Mouse (Mus musculus): ENCODE results near the gene Tango2. TPM values are rescaled to one million over a fixed set of nuclear protein-coding genes. Genes with fewer than 3 reads are reported as not detected.

Tango2 gene
- total RNA-seq, 1 experiment from 2014 or later, result 13.9 TPM

DNA sequence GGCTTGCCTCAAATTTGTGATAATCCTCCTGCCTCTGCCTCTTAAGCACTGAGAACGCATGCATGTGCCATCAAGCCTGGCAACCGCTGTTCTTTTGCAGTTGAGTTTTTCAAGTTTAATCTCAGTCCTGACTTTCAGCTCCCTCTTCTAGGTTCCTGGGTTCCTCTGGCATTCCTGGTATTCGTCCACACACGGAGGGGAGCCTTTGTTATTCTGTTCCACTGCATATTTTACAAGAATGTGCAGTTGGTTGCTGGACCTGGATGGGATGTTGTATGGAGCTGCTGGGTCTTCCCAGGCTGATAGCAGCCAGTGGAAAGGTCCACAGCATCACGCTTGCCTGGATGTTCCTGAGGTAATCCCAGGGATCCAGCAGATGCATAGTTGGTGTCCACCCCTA is 37.5 kb upstream of the Tango2 start:
- ATAC-seq (replicated peaks in 1 of 2; ENCODE audit: insufficient read depth in 1 of 2, low FRiP score in 2 of 2, low TSS enrichment in 1 of 2, low read depth in 1 of 2, poor library complexity in 2 of 2, severe bottlenecking in 2 of 2), result no peak

DNA sequence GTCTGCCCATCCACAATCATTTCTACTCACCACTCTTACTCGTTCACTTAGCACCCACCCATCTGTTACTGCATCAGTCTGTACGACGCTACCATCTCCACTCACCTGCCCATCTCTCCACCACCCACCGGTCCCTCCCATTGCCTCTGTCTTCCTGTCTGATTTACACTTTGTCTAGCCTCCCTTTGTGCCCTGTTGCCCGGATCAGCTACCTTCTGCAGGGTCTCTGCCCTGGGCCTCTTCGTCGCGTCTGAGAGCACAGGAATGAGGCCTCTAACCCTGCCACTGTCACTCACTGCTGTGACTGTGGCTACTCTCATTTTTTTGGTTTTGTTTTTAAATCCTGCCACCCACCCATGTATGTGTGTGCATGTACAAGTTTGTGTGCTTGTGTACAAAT is 36.8 kb upstream of the Tango2 start:
- ATAC-seq (replicated peaks in 1 of 2; ENCODE audit: insufficient read depth in 1 of 2, low FRiP score in 2 of 2, low TSS enrichment in 1 of 2, low read depth in 1 of 2, poor library complexity in 2 of 2, severe bottlenecking in 2 of 2), result no peak

GRCm38 (mm10) chr16:18384211-18384610 is 36.3 kb upstream of the Tango2 start:
- ATAC-seq (replicated peaks in 1 of 2; ENCODE audit: insufficient read depth in 1 of 2, low FRiP score in 2 of 2, low TSS enrichment in 1 of 2, low read depth in 1 of 2, poor library complexity in 2 of 2, severe bottlenecking in 2 of 2), result no peak

DNA sequence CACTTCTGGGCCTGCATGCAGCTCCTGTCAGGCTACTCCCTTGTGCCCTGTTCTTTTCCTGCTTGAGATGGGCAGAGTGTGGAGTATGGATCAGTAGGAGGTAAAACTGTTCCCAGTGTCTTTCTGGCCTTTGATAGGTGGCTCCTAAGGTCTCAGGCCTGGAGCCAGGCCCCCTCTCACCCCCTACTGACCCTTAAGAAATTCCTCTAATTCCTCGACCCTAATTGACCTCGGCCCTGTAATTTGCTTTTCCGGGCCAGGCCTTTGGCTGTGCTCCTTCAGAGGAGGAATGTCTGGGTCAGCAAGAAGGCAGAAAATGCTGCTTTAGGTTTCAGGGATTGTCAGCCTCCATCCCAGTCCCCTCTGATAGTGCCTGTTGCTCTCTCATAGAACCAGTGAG is 35.9 kb upstream of the Tango2 start:
- no peak for ATAC-seq (replicated peaks in 1 of 2; ENCODE audit: insufficient read depth in 1 of 2, low FRiP score in 2 of 2, low TSS enrichment in 1 of 2, low read depth in 1 of 2, poor library complexity in 2 of 2, severe bottlenecking in 2 of 2)

GRCm38 (mm10) chr16:18383045-18383726 is 35.3 kb upstream of the Tango2 start:
- no peak for ATAC-seq (replicated peaks in 1 of 2; ENCODE audit: insufficient read depth in 1 of 2, low FRiP score in 2 of 2, low TSS enrichment in 1 of 2, low read depth in 1 of 2, poor library complexity in 2 of 2, severe bottlenecking in 2 of 2)

- no peak for ATAC-seq (replicated peaks in 1 of 2; ENCODE audit: insufficient read depth in 1 of 2, low FRiP score in 2 of 2, low TSS enrichment in 1 of 2, low read depth in 1 of 2, poor library complexity in 2 of 2, severe bottlenecking in 2 of 2)
Measured at GRCm38 (mm10) chr16:18381621-18382258, 33.8 kb upstream of the Tango2 start.

DNA sequence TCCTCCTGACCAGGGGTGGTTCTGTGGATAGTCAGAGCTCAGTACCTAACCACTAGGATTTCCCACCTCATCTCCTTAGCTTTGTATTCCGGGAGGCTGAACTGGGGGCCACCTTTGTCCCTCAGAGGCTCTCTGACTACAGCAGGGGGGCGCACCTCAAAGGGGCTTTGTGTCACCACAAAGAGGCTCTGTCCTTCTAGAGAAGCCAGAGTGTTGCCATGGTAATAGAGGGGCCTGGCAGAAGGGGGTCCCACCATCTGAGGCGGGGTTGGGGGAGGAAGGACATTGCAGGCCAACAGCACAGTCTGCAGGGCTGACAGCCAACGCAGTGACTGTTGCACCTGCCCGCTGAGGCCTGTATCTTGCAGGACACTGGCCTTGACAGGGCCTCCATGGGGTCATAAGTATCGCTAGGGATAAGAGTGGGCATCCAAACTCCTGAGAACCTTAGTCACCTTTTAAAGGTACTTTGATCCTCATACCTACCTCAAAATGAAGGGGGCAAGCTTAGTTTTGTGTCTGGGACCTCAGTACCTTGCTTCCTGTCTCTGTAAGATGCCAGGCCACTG is 32.7 kb upstream of the Tango2 start:
- no peak for ATAC-seq (replicated peaks in 1 of 2; ENCODE audit: insufficient read depth in 1 of 2, low FRiP score in 2 of 2, low TSS enrichment in 1 of 2, low read depth in 1 of 2, poor library complexity in 2 of 2, severe bottlenecking in 2 of 2)

DNA sequence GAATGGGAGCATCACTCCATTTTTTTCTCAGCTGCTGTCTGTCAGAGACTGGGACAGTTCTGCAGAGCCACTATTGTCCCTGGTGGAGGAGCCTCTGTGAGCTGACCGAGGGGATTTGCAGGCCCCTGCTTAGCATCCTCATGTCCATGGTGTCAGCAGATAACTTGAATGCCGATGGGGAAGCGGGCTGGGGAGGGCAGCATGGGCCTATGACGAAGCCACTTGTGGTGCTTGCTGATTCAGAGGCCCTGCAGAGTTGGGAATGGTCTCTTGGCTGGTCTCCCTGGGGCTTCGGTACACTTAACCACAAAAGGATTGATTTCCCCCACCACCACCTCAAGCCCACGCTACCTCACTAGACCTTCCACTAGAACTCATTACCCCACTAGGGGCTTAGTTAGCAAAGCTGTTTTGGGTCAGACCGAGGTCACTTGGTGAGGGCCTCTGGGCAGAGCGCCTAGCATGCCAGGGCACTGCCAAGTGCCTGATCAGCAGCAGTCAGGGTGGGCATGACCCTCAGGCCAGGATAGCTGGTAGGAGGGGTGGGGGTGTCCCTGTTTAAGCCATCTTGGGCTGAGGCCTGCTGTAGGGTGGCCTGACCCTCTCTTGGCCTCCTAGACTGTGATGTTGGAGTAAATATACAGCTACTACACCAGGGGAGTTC is 31.6 kb upstream of the Tango2 start:
- ATAC-seq (replicated peaks in 1 of 2; ENCODE audit: insufficient read depth in 1 of 2, low FRiP score in 2 of 2, low TSS enrichment in 1 of 2, low read depth in 1 of 2, poor library complexity in 2 of 2, severe bottlenecking in 2 of 2), result no peak

DNA sequence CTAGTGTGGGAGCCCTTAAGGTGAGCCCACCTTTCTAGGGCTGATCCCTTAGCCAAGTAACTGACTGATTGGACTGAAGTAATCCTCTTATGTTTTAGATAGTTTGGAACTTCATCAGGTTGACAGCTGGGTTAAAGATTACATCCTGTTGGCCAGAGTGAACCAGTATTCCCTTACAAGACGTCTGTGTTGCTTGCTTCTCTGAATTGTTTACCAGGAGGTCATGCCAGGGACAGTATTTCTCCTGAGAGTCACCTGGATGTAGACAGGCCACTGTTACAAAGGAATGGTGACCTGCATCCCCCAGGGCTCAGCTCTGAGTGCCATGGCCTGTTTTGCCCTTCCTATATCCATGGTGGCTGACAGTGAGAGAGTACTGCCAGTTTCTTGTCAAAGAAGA is 30.6 kb upstream of the Tango2 start:
- no peak for ATAC-seq (replicated peaks in 1 of 2; ENCODE audit: insufficient read depth in 1 of 2, low FRiP score in 2 of 2, low TSS enrichment in 1 of 2, low read depth in 1 of 2, poor library complexity in 2 of 2, severe bottlenecking in 2 of 2)

GRCm38 (mm10) chr16:18377203-18377602 is 29.3 kb upstream of the Tango2 start:
- ATAC-seq (replicated peaks in 1 of 2; ENCODE audit: insufficient read depth in 1 of 2, low FRiP score in 2 of 2, low TSS enrichment in 1 of 2, low read depth in 1 of 2, poor library complexity in 2 of 2, severe bottlenecking in 2 of 2), result no peak

GRCm38 (mm10) chr16:18376297-18376954 is 28.5 kb upstream of the Tango2 start:
- no peak for ATAC-seq (replicated peaks in 1 of 2; ENCODE audit: insufficient read depth in 1 of 2, low FRiP score in 2 of 2, low TSS enrichment in 1 of 2, low read depth in 1 of 2, poor library complexity in 2 of 2, severe bottlenecking in 2 of 2)

DNA sequence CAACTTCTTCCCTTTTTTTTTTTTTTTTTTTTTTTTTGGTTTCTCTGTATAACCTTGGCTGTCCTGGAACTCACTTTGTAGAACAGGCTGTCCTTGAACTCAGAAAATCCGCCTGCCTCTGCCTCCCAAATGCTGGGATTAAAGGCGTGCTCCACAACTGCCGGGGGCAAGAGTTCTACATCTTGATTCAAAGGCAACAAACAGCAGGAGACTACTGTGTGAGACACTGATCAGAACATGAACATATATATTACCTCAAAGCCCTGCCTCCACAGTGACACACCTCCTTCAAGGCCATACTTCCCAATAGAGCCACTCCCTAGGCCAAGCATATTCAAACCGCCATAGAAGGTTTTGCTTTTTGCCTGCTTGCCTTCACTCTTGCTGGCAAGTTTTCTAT is 25.7 kb upstream of the Tango2 start:
- no peak for ATAC-seq (replicated peaks in 1 of 2; ENCODE audit: insufficient read depth in 1 of 2, low FRiP score in 2 of 2, low TSS enrichment in 1 of 2, low read depth in 1 of 2, poor library complexity in 2 of 2, severe bottlenecking in 2 of 2)

GRCm38 (mm10) chr16:18370197-18370596 is 22.3 kb upstream of the Tango2 start:
- ATAC-seq (replicated peaks in 1 of 2; ENCODE audit: insufficient read depth in 1 of 2, low FRiP score in 2 of 2, low TSS enrichment in 1 of 2, low read depth in 1 of 2, poor library complexity in 2 of 2, severe bottlenecking in 2 of 2), result no peak

DNA sequence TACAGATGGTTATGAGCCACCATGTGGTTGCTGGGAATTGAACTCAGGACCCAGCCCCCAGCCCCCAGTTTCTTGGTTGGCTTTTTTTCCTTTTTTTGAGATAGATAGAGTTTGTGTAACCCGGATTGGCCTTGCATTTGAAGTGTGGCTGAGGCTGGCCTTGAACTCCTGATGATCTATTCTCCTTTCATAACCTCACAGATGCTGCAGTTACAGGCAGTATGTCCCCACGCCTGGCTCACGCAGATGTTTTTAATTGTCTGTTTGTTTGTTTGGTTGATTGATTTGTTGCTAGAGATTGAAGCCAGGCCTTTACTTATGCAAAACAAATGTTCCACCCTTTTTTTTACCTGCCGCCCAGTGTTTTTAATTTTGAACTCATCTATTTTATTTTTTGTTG is 18.9 kb upstream of the Tango2 start:
- ATAC-seq (replicated peaks in 1 of 2; ENCODE audit: insufficient read depth in 1 of 2, low FRiP score in 2 of 2, low TSS enrichment in 1 of 2, low read depth in 1 of 2, poor library complexity in 2 of 2, severe bottlenecking in 2 of 2), result no peak

- ATAC-seq (replicated peaks in 1 of 2; ENCODE audit: insufficient read depth in 1 of 2, low FRiP score in 2 of 2, low TSS enrichment in 1 of 2, low read depth in 1 of 2, poor library complexity in 2 of 2, severe bottlenecking in 2 of 2), result no peak
Measured at GRCm38 (mm10) chr16:18362948-18363347, 15.0 kb upstream of the Tango2 start.

DNA sequence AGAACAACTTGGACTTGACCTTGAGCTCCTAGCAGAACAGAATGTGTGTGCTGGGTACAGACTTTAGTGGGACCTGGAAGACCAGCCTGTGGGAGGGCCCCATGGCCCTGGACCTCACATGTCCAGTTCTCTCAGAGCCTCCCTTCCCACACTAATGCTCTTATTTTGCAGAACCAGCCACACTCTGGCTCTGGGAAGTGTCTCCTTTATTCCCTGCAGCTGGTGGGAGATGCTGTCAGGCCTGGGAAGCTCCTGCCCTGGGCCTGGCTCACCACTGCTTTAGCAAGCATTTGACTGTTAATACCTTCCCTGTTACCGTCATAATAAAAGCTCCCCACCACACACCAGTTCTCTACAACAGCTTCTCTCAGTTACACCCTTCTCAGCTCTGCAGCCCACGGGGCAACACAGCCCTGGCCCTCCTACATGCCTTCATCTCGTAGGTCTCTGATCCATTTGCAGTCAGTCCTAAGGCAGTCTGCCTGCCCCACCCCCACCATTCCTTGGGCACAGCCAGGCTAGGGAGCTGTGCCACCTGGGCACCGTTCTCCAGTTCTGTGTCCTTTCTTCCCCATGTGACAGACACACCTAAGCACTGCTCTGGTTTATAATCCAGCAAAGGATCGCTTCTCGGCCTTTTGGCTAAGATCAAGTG is 12.4 kb upstream of the Tango2 start:
- no peak for ATAC-seq (replicated peaks in 1 of 2; ENCODE audit: insufficient read depth in 1 of 2, low FRiP score in 2 of 2, low TSS enrichment in 1 of 2, low read depth in 1 of 2, poor library complexity in 2 of 2, severe bottlenecking in 2 of 2)

GRCm38 (mm10) chr16:18357977-18358376 is 10.1 kb upstream of the Tango2 start:
- no peak for ATAC-seq (replicated peaks in 1 of 2; ENCODE audit: insufficient read depth in 1 of 2, low FRiP score in 2 of 2, low TSS enrichment in 1 of 2, low read depth in 1 of 2, poor library complexity in 2 of 2, severe bottlenecking in 2 of 2)
